Mouse (Mus musculus) CH12.LX (cell line): ENCODE results near the gene Itgb2. TPM values are rescaled to one million over a fixed set of nuclear protein-coding genes. Genes with fewer than 3 reads are reported as not detected.

Experiments
- DNase-seq: peaks from one replicate; pipeline ENCODE4 v3.0.0-alpha.2; 2013; ENCODE audit errors: extremely low read depth
- H3K27ac ChIP-seq: 2 replicates; pipeline ENCODE4 v1.5.1; 2012; ENCODE audit warnings: low read depth, mild to moderate bottlenecking, control low read depth, moderate library complexity; ENCODE audit not compliant: insufficient read depth
- H3K27me3 ChIP-seq: replicated peaks from 2 replicates; pipeline ENCODE3; 2012; ENCODE audit warnings: inconsistent platforms
- H3K36me3 ChIP-seq, 2 experiments: replicated peaks in 1 of 2; 2 replicates each; pipeline versions ENCODE3 to v1.6.1; 2012; ENCODE audit warnings: inconsistent platforms in 1 of 2, low read length in 1 of 2, mild to moderate bottlenecking in 1 of 2, mixed read lengths in 1 of 2, moderate library complexity in 1 of 2; ENCODE audit not compliant: control insufficient read depth in 1 of 2, insufficient read depth in 1 of 2
- H3K4me1 ChIP-seq, 2 experiments: 2 replicates each; pipeline ENCODE4 v1.6.1; 2012; ENCODE audit warnings: inconsistent platforms in 1 of 2, moderate library complexity in 1 of 2; ENCODE audit not compliant: insufficient read depth in 2 of 2, control insufficient read depth in 1 of 2
- H3K4me2 ChIP-seq: 2 replicates; pipeline ENCODE4 v1.6.1; 2012; ENCODE audit warnings: low read depth, mild to moderate bottlenecking, control low read depth; ENCODE audit not compliant: poor library complexity, insufficient read depth, severe bottlenecking
- H3K4me3 ChIP-seq, 3 experiments: fragments of 150-350 bp in 1 of 3; sonication (generic) in 1 of 3; replicated peaks in 1 of 3; 2 replicates each; pipeline versions ENCODE3 to v1.5.1; 2011 to 2012; ENCODE audit warnings: low read depth in 2 of 3, low read length in 2 of 3, mild to moderate bottlenecking in 2 of 3, moderate library complexity in 2 of 3, control low read depth in 1 of 3, improper control_type of control experiment in 1 of 3, inconsistent platforms in 1 of 3, mixed read lengths in 1 of 3; ENCODE audit not compliant: poor library complexity in 1 of 3
- H3K79me2 ChIP-seq: replicated peaks from 2 replicates; pipeline ENCODE4 v1.6.1; 2012; ENCODE audit warnings: mild to moderate bottlenecking, moderate library complexity; ENCODE audit not compliant: control insufficient read depth, poor library complexity, insufficient read depth, severe bottlenecking; ENCODE audit errors: extremely low read depth
- H3K9ac ChIP-seq: 2 replicates; pipeline ENCODE4 v1.6.1; 2012; ENCODE audit warnings: low read depth, mild to moderate bottlenecking, control low read depth, moderate library complexity; ENCODE audit not compliant: insufficient read depth
- H3K9me3 ChIP-seq: replicated peaks from 2 replicates; pipeline ENCODE3; 2012; ENCODE audit warnings: low read length, inconsistent platforms, mixed read lengths
- CHD2 ChIP-seq: IDR thresholded peaks from 2 replicates; pipeline ENCODE4 v1.6.1; 2011; ENCODE audit warnings: low read length, improper control_type of control experiment
- E2F4 ChIP-seq: IDR thresholded peaks from 2 replicates; pipeline ENCODE4 v1.6.1; 2011; ENCODE audit warnings: low read depth, low read length, improper control_type of control experiment; ENCODE audit not compliant: insufficient replicate concordance
- ELF1 ChIP-seq: IDR thresholded peaks from 2 replicates; pipeline ENCODE4 v1.6.1; 2014; ENCODE audit warnings: low read depth, mild to moderate bottlenecking, inconsistent platforms, low read length, improper control_type of control experiment
- EP300 ChIP-seq: IDR thresholded peaks from 2 replicates; pipeline ENCODE4 v1.6.1; 2011; ENCODE audit warnings: low read length, improper control_type of control experiment
- ETS1 ChIP-seq: conservative IDR thresholded peaks from 2 replicates; pipeline ENCODE4 v1.6.1; 2012; ENCODE audit warnings: low read depth, mild to moderate bottlenecking, inconsistent platforms, low read length, improper control_type of control experiment, moderate library complexity
- HCFC1 ChIP-seq: IDR thresholded peaks from 2 replicates; pipeline ENCODE4 v1.6.1; 2012; ENCODE audit warnings: low read depth, mild to moderate bottlenecking, inconsistent platforms, low read length, improper control_type of control experiment
- IRF4 ChIP-seq: IDR thresholded peaks from 2 replicates; pipeline ENCODE4 v1.6.1; 2014; ENCODE audit warnings: low read depth, mild to moderate bottlenecking, inconsistent platforms, low read length, improper control_type of control experiment
- JUN ChIP-seq: IDR thresholded peaks from 2 replicates; pipeline ENCODE4 v1.6.1; 2011; ENCODE audit warnings: low read depth, mild to moderate bottlenecking, low read length, improper control_type of control experiment, moderate library complexity; ENCODE audit not compliant: insufficient read depth
- KAT2A ChIP-seq: IDR thresholded peaks from 2 replicates; pipeline ENCODE4 v1.6.1; 2012; ENCODE audit warnings: low read length, improper control_type of control experiment, inconsistent platforms; ENCODE audit not compliant: insufficient replicate concordance
- MAFK ChIP-seq: IDR thresholded peaks from 2 replicates; pipeline ENCODE4 v1.6.1; 2011; ENCODE audit warnings: low read length, improper control_type of control experiment; ENCODE audit not compliant: insufficient replicate concordance
- MAZ ChIP-seq: IDR thresholded peaks from 2 replicates; pipeline ENCODE4 v1.6.1; 2012; ENCODE audit warnings: low read depth, mild to moderate bottlenecking, inconsistent platforms, low read length, improper control_type of control experiment, moderate library complexity
- MEF2A ChIP-seq: IDR thresholded peaks from 2 replicates; pipeline ENCODE4 v1.6.1; 2014; ENCODE audit warnings: low read depth, mild to moderate bottlenecking, inconsistent platforms, low read length, improper control_type of control experiment, borderline replicate concordance
- MXI1 ChIP-seq: IDR thresholded peaks from 2 replicates; pipeline ENCODE4 v1.6.1; 2011; ENCODE audit warnings: mild to moderate bottlenecking, low read depth, low read length, improper control_type of control experiment
- MYC ChIP-seq: IDR thresholded peaks from 2 replicates; pipeline ENCODE4 v1.6.1; 2011; ENCODE audit warnings: low read depth, mild to moderate bottlenecking, improper control_type of control experiment, low read length
- NELFE ChIP-seq: IDR thresholded peaks from 2 replicates; pipeline ENCODE4 v1.6.1; 2011; ENCODE audit warnings: low read depth, low read length, improper control_type of control experiment
- NRF1 ChIP-seq: IDR thresholded peaks from 2 replicates; pipeline ENCODE4 v1.6.1; 2014; ENCODE audit warnings: low read depth, mild to moderate bottlenecking, inconsistent platforms, low read length, improper control_type of control experiment, moderate library complexity
- POLR2A ChIP-seq: IDR thresholded peaks from 2 replicates; pipeline ENCODE4 v1.6.1; 2011; ENCODE audit warnings: low read depth, mild to moderate bottlenecking, improper control_type of control experiment, low read length
- RAD21 ChIP-seq: IDR thresholded peaks from 2 replicates; pipeline ENCODE4 v1.6.1; 2011; ENCODE audit warnings: low read depth, mild to moderate bottlenecking, low read length, improper control_type of control experiment, moderate library complexity
- RCOR1 ChIP-seq: conservative IDR thresholded peaks from 2 replicates; pipeline ENCODE4 v1.6.1; 2012; ENCODE audit warnings: low read depth, mild to moderate bottlenecking, inconsistent platforms, low read length, improper control_type of control experiment
- SIN3A ChIP-seq: IDR thresholded peaks from 2 replicates; pipeline ENCODE4 v1.6.1; 2012; ENCODE audit warnings: low read length, improper control_type of control experiment, inconsistent platforms
- SMC3 ChIP-seq: IDR thresholded peaks from 2 replicates; pipeline ENCODE4 v1.6.1; 2011; ENCODE audit warnings: low read depth, low read length, improper control_type of control experiment
- USF2 ChIP-seq: conservative IDR thresholded peaks from 2 replicates; pipeline ENCODE4 v1.6.1; 2011; ENCODE audit warnings: low read depth, low read length, improper control_type of control experiment
- ZNF384 ChIP-seq: IDR thresholded peaks from 2 replicates; pipeline ENCODE4 v1.6.1; 2012; ENCODE audit warnings: low read depth, low read length, improper control_type of control experiment, inconsistent platforms
- dilution Hi-C: fragments of 300-500 bp; cut with MboI; formaldehyde crosslinking; loops from 2 replicates; pipeline ENCODE4 v1.14.3; 2020; ENCODE audit warnings: low sequenced_read_pairs; ENCODE audit not compliant: extremely low pct_unique_long_range_greater_than_20kb, extremely low pct_ligation_motif_present
- in situ Hi-C: fragments of 300-500 bp; cut with MboI; formaldehyde crosslinking; loops from 3 replicates; pipeline ENCODE4 v1.14.3; 2019; ENCODE audit warnings: low sequenced_read_pairs, low pct_ligation_motif_present, low pct_unique_long_range_greater_than_20kb, mixed read lengths
- polyA plus RNA-seq: library from polyadenylated mRNA; unstranded; fragments of >175 nt; gene quantifications from 2 replicates; pipeline ENCODE4 v1.2.1, GENCODE M21; 2012; ENCODE audit warnings: low read depth; ENCODE audit not compliant: insufficient read length
- total RNA-seq, 2 experiments: library from RNA; depleted of rRNA; stranded (reverse); fragments of 300-350 nt in 1 of 2; fragments of >200 nt in 1 of 2; gene quantifications; 2 replicates each; pipeline ENCODE4 v1.2.3; 2012 to 2014

Gene Itgb2
- total and polyA plus RNA-seq, 3 experiments, result 32.6 to 54.1 (median 40.2) TPM

DNA sequence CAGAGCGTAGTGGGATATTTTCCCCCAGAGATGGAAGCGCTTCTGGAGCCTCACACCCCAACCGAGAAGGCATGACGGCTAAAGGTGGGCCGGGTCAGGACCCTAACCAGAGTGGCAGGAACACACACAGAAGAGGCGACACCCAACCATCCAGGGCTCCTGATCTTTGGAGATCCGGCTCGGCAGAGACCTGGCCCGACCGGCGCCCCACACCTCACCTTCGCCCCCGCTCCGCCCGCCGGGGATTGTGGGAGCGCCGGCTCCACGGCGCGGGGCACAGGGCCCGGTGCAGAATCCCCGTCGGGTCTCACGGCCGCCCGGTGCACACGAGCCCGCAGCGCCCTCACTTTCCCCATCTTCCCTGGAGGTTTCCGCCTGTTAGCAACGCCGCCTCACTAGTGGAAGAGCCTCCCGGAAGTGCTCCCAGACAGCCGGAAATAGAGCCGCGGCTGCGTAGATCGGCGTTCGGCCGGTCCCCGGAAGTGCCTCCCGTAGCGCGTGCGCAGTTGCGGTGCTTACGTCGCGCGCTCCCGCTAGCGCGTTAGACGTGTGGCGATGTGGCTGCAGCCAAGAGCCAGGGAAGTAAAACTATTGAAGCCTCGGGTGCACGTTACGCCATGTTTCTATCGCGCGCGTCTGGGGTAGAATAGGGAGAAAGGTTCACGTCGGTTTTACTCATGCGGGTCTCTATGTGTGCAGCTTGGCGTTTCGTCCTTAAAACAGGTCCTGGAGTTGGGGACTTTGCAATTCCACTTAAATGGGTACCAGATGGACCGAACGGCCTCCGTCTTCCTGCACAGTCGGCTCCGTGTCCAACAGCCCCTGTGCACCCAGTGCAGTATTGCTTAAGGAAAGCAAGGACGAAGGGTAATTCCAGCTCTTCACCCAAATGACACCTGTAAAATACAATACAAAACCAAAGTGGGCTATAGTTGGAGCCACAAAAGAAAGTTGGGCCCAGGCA, 14.4 kb upstream of the Itgb2 start, which contains the start of gene Fam207a (continued):
- TF ChIP-seq RAD21 (no peak), JUN (no peak), SIN3A (peak; percentile 61), IRF4 (peak; percentile 6), ETS1 (peak; percentile 45; the same call in 1 of the 2 replicates), POLR2A (peak; percentile 93), RCOR1 (no peak), EP300 (no peak), MEF2A (no peak)
- TF ChIP-seq, all 38 proteins: peak for 18

DNA sequence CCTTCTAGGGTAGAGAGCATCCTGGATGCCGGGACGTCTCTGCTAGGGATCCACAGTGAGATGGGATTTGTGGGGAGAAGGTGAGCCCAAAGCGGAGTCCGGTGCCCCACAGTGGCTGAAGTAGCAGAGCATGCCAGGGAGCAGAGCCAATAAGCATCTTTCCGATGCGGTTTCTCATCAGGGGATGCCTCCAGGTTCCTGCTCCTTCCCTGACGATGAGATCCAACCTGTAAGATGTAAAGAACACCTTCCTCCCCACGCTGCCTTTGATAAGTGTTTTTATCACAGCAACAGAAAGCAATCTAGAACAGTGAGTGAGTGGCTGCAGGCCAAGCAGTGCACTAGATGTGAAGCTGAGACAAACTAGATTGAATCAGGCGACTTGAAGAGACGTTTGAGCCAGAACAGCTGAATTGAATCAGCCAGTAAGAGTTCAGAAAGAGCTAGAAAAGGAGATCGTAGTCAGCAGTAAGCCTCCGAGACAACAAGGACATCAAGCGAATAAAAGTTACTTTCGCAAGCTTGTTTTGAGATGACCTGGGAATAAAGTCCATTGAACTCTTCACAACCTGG, 13.6 kb upstream of the Itgb2 start:
- Histone ChIP-seq H3K36me3 (peaks cover 20 to 29% of the 10 kb centered on the region in 2 experiments), H3K9ac (peak overlapping the region; percentile 87), H3K4me1 (peaks cover 7 to 63% of the 10 kb centered on the region in 2 experiments), H3K4me3 (peak overlapping the region; percentile 73 to 98 (median 93)), H3K79me2 (peaks cover 21% of the 10 kb centered on the region), H3K4me2 (peak overlapping the region; percentile 91), H3K27ac (peak overlapping the region; percentile 12; the same call in 1 of the 2 replicates), H3K9me3 (peaks cover 3% of the 10 kb centered on the region), H3K27me3 (no peaks in the 10 kb centered on the region)
- dilution Hi-C loops (no loop called here), in situ Hi-C loops (loop anchor here (5.0 to 10.0 kb wide), 2 partner anchors 36 to 108 kb away; partner anchors contain the start of gene Ube2g2)
- TF ChIP-seq NELFE (0 out of 2 replicates have a peak, but pooled peaks have one; percentile 13), MXI1 (0 out of 2 replicates have a peak, but pooled peaks have one; percentile 17), SMC3 (no peak)
- DNase-seq, result no peak

DNA sequence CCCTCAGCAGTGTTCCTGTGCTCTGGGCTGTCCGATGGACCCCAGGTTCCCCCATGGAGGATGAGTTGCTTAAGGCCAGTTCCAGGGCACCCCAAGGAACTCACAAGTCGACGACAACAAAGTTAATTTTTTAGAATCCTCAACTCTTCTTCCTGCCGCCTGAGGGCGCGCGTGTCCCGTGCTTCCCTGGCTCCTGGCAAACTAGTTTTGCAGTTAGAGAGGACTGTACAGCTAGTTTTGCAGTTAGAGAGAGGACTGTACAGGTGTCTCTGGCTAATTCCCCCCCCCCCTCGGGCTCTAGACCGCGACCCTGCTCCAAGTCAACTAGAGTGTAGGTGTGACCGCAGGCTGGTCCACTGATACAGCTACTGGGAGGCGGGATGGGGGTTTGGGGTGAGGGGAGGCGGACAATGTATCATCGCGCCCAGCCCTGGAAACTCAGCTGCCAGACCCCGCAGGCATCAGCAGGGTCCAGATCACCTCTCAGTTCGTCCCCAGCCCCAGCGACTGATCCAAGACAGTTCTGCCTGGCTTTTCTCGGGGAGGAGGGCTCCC, 12.9 kb upstream of the Itgb2 start:
- H3K9me3 ChIP-seq, result peaks cover 3% of the 10 kb centered on the region
- H3K79me2 ChIP-seq, result peaks cover 21% of the 10 kb centered on the region
- dilution Hi-C loops (no loop called here), in situ Hi-C loops (loop anchor here (5.0 to 10.0 kb wide), 2 partner anchors 35 to 108 kb away; partner anchors contain the start of gene Ube2g2)
- no peaks in the 10 kb centered on the region for H3K27me3 ChIP-seq
- H3K4me3 ChIP-seq, result no peak overlapping the region
- H3K4me1 ChIP-seq, result peaks cover 9 to 62% of the 10 kb centered on the region in 2 experiments
- peaks cover 13 to 22% of the 10 kb centered on the region in 2 experiments for H3K36me3 ChIP-seq
- peak overlapping the region; percentile 87 for H3K9ac ChIP-seq
- no peak overlapping the region for H3K27ac ChIP-seq
- DNase-seq, result peak; percentile 69
- peak overlapping the region; percentile 91 for H3K4me2 ChIP-seq
- TF ChIP-seq EP300 (no peak), JUN (no peak), NELFE (peak; percentile 40; the same call in 1 of the 2 replicates), CHD2 (no peak), NRF1 (0 out of 2 replicates have a peak, but pooled peaks have one; percentile 21), RAD21 (peak; percentile 95), HCFC1 (no peak), POLR2A (no peak), MYC (no peak), IRF4 (no peak), USF2 (no peak), KAT2A (no peak), MEF2A (no peak), RCOR1 (no peak), MAFK (no peak), E2F4 (no peak), ETS1 (no peak), MXI1 (no peak), ELF1 (0 out of 2 replicates have a peak, but pooled peaks have one; percentile 11), ZNF384 (no peak), MAZ (0 out of 2 replicates have a peak, but pooled peaks have one; percentile 31)
